Mouse (Mus musculus) brain, embryonic 14.5 days (tissue): ENCODE measurements around the gene Prrt3.

ENCODE experiments used
- CTCF ChIP-seq: fragments of 200-500 bp; IDR thresholded peaks from 2 replicates; pipeline ENCODE4 v1.5.1; 2012; ENCODE audit warnings: inconsistent platforms, mild to moderate bottlenecking, moderate library complexity, borderline replicate concordance; ENCODE audit not compliant: insufficient read depth, insufficient read length; ENCODE audit errors: extremely low read depth
- POLR2A ChIP-seq: fragments of 200-500 bp; IDR thresholded peaks from 2 replicates; pipeline ENCODE4 v1.6.1; 2012; ENCODE audit warnings: mild to moderate bottlenecking, inconsistent platforms, borderline replicate concordance; ENCODE audit not compliant: poor library complexity, insufficient read depth, insufficient read length, severe bottlenecking; ENCODE audit errors: extremely low read depth

GRCm38 (mm10) chr6:113531840-113532404, 30.2 kb upstream of the Prrt3 start:
- TF ChIP-seq POLR2A (no peak), CTCF (no peak)
